Mouse (Mus musculus): ENCODE measurements around the gene Olfr1013.

The Olfr1013 gene

DNA sequence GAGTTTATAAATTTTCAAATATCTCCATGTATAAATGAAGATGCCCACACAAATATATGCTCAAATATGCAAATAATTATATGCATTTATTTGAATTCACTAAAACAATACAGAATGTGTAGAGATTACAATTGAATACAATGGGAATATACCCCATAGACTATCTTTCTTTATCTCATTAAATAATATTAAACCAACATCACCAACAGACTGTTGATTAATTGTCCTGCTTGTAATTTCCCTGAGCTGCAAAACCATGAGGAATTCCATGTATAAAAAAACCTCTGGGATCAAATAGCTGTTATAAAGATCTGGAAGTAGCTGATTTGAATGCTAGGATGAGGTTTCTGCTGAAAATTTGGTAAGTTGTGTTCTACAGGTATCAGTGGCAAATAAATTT lies at the start of gene Olfr1013:
Gene Olfr1013 (plus strand): TSS at position 301 of the 400 bp plus-strand sequence.
- no peak for DNase-seq

- no peak for DNase-seq
These were observed 41.1 kb upstream of the Olfr1013 start for GRCm38 (mm10) chr2:85725793-85726192.

GRCm38 (mm10) chr2:85753822-85754221 lies 13.1 kb upstream of the Olfr1013 start:
- no peak for DNase-seq

DNA sequence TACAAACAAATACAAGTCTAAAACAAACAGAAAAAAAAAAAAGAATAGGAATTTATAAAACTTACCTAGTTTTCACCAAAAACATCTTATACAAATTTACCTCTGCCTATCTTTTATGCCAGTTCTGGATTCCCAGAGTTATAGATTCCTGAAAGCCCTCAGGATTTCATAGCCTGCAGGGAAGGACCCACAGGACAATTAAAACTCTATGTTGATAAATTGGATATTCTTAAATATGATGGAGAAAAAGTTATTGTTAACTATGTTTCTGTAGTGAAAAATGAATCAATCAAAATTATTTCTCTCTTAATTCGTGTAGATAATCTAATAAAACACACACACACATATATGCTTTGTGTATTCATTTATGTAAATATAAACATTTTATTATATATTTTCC lies 4.2 kb upstream of the Olfr1013 start, which contains the start of gene Olfr1012:
Gene Olfr1012 (minus strand): TSS at position 101 of the 400 bp plus-strand sequence.
- no peak for DNase-seq

DNA sequence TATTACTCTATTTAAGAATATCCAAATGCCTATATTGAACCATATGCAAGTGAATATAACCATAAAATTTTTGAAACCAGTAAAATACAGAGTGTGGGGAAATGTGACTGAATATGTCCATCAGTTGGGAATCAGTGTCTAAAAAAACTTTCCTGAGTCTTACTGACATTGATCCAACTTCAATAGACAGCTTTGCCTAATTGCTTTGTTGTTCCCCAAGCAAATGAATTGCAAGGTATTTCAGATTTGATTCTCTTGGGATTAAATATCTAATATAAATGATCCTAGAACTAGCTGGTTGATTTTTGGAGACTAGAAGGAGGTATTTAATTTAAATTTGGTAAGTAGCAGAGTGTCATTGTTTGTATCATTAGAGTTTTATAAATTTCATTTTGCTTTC lies 5.5 kb downstream of the Olfr1013 start, which contains the start of gene Olfr1014:
Gene Olfr1014 (plus strand): TSS at position 301 of the 400 bp plus-strand sequence.
- no peak for DNase-seq

- DNase-seq = no peak
These were observed 14.8 kb downstream of the Olfr1013 start, which contains the start of gene Olfr1015 for GRCm38 (mm10) chr2:85781717-85782116. Gene Olfr1015, plus strand, starts transcription at chr2:85782017.

DNA sequence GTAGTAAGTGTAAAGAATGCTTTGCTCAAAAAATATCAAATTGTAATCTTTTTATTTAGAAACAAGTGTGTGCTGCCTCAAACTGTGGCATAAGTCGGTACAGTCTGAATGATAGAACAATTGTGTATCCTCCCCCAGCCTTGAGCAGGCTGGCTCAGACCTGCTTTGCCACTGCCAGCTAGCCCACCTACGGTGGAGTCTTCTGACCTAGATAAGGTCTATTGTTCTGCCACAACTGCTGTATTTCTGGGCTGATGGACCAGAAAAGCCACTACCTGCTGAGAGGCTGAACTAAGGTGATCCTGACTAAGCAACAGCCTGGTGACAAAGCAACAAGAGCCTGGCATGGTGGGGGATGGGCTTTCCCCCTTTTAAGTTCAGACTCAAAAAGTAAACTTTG lies 25.4 kb downstream of the Olfr1013 start:
- DNase-seq = no peak

DNA sequence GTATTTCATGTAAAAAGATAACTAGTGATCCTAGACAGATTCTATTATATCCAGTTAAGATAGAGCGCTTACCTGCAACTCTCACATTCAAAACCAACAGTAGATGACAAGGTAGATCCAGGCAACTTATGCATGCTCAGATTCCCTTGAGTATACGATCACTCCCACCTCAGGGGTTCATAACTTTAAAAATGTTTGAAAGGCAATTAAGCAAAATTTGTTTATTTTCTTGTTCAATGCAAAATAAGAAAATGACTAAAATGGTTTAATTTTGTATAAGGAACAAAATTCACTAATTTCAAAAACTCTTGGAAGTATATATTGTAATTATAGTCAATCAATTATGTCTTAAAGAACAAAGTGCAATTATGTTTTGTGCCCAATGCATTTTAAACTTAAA lies 35.5 kb downstream of the Olfr1013 start, which contains the start of gene Olfr1016:
Gene Olfr1016 (minus strand): TSS at position 101 of the 400 bp plus-strand sequence.
- no peak for DNase-seq

GRCm38 (mm10) chr2:85804501-85804900 lies 37.6 kb downstream of the Olfr1013 start:
- DNase-seq = no peak

DNA sequence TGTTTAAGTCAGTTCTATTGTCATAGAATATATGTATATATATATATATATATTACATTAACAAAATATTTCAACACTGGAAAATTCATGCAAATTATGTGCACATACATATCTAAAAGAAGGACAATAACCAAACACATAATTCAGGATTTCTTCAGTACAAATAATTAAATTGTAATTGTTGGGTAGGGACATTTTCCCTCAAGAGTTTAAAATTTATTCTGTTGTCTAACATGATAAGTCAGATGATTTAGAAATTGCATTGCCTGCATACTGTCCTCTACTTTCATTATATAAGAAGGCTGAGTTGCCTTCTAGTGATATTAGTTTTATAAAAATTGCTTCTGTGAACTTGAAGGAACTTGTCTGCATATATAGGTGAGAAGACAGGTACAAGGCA lies 51.3 kb downstream of the Olfr1013 start, which contains the start of gene Olfr1018:
Gene Olfr1018 (plus strand): TSS at position 301 of the 400 bp plus-strand sequence.
- DNase-seq = no peak

Data from cerebellum, adult 9-11 months (tissue).